Mouse (Mus musculus) ovary, postnatal 36 days (tissue): Measurements from ENCODE around the gene Tmem39a.

ENCODE experiments used
- DNase-seq: peaks from one replicate; pipeline ENCODE4 v3.0.0; 2022; ENCODE audit warnings: low spot score, mixed read lengths

The Tmem39a gene

DNA sequence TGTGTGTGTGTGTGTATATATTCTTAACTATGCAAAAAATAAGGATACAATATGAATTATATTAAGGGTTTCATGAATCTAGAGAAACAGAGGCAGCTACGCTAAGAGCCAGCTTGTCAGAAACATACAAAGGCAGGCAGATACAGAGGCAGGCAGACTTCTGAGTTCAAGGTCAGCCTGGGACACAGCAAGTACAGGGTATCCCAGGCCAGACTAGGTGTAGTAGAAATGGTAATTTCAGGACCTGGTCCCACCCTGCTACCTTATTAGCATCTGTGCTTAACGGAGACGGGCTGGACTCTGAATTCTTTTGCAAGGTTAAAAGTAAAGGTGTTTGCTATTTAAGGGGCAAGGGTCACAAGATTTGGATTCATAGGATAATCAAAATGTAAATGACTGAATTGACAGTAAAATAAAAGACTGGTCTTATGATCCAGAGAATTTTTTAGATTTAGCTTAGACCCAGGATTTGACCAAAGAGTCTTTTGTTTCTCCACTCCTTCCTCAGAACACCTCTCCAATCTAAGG is at the start of gene Tmem39a:
Tmem39a (plus strand) TSS at position 478 of the 528 bp plus-strand sequence.
- DNase-seq = no peak

DNA sequence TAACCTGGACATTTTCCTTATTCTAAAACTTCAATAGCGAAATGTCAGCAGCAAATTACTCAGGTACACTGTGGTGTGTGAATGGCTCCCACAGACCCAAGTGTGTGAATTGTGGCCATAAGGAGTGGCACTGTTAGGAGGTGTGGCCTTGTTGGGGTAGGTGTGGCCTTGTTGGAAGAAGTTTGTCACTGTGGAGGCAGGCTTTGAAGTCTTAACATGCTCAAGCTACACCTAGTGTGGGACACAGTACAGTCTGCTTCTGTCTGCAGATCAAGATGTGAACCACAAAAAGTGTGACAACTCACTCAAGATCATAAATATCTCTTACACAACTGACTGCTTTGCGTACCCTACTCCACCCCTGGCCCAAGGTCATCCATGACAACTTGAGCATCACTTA is 47.7 kb upstream of the Tmem39a start:
- DNase-seq = no peak

DNA sequence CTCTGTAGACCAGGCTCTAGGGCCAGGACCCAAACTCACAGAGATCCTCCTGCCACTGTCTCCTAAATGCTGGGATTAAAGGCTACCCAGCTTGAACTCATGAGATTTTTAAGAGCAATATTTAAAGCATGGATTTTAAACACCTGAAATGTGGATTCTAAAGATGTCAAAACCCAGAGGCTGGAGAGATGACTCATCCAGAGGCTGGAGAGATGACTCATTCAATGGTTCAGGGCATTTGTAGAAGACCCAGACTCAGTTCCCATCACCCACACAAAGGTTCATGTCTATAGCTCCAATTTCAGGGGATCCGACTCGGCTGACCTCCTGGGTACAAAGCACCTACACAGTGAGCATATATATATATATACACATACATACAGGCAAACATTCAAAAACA is 39.4 kb upstream of the Tmem39a start:
- no peak for DNase-seq

DNA sequence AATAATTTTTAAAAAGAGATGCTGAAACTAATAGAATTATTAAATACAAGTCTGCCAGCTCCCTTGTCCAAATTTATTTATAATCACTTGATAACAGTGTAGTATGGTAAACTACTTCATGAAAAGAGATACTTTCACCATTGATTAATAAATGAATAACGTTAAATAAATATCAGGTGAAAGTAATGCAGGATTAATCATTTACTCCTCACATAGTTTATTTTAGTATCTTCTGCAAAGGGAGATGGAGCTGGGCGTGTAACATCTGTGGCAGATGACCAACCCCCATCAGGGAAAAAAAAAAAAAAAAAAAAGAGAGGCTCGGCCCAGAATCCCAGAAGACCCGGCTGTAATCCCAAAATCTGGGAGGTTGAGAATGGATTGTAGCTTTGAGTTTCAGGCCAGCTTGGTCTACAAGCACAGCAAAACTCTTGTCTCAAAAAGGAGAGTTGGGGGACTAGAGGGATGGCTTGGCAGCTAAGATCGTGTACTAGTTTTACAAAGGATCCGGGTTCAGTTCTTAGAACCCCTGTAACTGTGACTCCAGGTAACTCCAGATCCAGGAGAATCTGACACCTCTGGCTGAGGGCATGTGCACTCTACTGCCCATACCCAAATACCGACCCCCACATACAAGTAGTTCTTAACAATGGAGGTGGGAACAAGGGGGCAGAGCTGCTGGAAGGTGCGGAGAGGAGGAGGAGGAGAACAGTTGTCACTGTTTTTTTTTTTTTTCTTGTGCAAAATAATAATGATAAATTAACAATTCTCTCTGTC is 37.1 kb upstream of the Tmem39a start:
- no peak for DNase-seq

DNA sequence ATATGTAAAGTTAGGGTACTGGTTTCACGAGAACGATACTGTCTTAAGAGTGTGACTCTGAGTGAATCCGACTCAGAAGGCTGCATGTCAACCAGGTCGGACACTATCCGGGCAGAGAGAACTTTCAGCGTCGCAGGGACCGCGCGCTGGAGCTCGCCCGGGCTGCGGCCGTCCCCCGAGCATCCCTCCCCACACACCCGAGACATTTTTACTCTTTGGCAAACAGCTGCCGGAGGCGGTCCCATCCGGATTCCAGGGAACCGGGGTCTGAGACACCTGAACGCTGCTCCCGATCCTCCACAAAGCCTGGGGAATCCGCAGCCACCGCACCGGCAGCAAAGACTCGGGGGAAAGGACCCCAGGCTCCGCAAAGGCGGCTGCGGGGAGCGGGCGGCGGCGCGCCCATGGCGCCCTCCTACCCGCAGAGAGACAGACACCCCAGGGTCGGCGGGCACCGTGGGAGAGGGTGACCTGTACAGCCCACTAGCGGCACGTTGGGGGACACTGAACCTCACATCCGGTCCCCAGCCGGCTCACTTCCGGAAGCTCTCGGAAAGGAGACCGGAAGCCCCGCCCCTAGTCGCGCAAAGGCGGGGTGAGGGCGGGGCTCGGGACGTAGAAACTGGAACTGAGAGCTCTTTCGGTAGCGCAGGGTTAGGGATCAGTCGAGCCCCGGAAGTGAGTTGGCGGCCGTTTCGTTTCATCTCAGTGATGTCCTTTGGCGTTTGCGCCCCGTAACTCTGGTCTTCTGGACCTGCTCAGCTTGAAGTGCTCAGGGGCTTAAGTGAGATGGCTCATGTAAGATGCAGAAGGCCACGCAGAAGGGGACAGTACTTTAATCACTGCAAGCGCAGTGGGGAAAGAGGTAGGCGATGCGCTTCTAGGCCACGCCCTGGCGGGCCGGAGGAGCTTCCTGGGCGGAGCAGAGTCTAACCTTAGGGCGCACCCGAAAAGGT is 36.1 kb upstream of the Tmem39a start, which contains the start of gene Timmdc1:
Timmdc1 (minus strand) TSS at position 535 of the 956 bp plus-strand sequence.
- DNase-seq = peak; percentile 95

DNA sequence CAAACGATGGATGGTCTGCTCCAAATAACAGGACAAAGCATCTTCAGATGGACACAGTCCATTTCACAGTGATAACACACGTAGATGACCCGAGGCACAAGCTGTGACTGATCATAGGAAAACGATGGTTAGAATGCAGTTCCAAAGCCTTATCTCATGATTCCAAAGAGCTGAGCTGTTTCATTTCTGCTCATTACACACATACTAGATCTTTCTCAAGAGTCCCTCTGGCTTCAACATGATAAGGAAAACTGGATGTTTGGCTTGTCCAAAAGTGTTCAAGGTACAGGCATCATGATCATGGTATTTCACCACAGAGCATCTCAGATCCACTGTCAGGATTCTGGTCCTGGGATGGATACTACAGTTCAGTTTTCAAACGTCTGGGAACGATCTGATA is 32.2 kb upstream of the Tmem39a start:
- DNase-seq = no peak

DNA sequence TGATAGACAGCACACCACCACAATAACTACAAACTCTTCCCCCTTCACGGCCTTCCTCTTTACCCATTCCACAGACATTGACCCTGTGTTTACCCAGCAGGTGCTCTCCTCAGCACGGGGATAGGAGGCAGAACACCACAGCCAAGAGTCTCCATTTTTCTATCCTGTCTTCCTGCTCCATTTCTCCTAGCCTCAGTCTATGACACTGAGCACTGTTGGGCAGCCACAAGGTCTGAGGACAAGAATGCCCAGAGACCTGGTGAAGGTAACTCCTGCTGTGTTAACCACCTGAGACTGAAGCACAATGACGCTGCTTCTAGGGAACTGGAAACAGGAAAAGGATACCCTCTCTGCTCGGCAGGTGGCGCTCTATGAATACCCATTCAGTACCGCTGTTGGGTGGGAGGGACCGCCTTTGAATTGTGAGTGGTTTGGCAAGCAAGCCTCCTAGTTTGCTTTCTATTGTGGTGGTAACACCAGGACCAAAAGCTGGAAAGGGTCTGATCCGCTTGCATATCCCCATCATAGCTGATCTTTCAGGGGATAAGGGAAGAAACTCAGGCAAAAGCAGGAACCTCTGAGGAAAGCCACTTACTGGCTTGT is 21.9 kb upstream of the Tmem39a start:
- peak; percentile 64 for DNase-seq

DNA sequence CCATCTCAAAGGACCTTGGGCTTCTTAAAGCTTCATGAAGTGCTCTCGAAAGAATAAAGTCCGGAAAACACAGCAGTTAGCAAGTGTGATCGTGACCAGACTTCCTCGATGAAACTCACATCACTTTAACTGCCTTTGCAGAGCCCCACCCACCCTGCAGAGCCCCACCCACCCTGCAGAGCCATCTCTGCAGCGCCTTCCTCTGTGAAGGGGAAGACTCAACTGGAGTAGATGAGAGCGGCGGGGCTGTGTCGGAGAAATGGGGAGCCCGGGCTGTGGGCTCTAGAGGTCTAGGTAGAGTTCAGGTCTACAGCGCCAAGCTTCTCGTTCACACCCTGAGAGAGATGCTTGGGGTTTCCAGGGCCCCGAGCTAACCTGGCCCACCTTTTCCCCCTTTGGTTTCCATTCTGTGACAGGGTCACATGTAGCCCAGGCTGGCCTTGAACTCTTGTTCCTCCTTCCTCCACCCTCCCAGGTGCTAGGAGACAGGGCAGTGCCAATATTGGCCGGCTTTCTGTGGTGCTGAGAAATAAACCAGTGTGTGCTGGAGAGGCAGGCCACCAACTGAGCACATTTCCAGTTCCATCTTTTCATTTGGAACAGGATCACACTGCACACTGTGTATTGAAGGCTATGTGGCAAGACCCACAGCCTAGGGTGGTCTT is 19.6 kb upstream of the Tmem39a start:
- DNase-seq = no peak

DNA sequence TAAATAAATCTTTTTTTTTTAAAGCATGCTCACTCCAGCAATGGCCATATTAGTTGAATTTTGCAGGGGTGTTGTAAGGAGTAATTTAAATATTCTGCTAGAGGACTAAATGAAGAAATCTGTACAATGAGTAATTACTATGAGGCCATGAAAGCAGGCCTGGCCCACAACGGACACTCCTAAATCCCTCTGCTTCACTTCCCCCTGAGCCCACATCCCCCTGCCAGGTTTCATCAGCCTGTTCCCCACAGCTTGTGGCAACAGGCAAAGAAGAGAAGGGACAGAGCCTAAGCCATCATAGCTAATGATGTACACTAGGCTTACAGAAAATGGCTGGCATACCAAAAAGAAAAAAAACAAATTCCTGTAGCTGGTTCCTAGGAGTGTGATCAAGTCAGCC is 10.5 kb upstream of the Tmem39a start:
- no peak for DNase-seq

DNA sequence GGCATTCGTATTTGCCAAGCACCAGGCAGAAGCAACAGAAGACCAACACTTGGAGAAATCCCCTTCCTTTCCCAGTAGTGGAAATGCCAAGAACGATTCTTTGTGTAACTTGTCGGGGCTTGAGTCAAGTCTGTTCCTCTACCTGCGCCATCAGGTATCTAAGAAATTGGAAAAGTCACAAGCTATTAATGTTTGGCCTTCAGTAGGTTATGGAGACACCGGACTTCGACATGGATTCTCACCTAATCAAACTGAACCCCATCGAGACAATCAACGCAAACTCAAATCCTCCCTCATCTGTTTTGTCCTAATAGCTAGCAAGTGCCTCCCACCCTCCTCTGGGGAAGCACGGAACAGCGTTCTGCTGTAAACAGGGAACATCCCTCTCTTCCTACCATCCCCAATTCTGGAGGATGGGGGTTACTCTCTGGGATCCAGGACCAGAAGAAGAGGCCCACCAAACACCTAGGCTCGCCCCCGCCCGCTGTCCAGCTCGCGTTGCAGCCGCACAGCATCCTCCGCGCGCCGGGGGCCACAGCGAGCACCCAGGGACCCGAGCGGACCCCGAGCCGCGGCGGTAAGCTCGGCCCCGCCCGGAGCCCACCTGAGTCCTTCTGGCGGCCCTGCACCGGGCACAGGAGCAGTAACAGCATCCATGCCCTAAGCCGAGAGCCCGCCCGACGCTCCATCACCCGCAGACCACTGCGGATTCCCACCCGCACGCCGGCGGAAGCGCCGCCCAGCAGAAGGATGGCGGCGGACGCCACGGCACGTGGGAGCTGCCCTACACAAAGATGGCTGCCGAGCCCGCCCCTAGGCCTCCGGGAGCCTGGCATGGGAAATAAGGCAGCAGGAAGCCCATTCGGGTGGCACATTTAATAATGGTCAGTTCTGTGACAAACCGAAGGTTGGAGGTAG is 8.8 kb upstream of the Tmem39a start, which contains the start of gene Poglut1:
Poglut1 (minus strand) TSS at position 780 of the 918 bp plus-strand sequence.
- peak; percentile 79 for DNase-seq

DNA sequence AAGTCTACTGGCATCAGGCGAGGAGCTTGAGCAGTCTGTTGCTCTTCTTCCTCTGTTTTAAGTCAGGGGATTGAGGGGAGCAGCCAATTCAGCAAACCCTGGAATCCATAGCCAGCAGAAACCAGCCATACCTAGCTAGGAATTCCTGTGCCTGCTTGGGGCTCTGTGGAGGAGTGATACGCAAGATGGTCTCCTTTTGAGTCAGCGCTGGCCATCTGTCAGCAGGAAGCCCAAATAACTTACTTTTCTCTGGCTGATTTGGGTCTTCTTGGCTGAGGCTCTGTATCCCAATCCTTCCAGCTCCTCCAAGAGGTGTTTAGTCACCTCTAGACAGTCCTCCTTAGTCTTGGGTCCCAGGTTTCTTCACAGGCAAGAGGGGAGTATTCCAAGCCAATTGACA is 2.5 kb upstream of the Tmem39a start:
- DNase-seq = no peak

DNA sequence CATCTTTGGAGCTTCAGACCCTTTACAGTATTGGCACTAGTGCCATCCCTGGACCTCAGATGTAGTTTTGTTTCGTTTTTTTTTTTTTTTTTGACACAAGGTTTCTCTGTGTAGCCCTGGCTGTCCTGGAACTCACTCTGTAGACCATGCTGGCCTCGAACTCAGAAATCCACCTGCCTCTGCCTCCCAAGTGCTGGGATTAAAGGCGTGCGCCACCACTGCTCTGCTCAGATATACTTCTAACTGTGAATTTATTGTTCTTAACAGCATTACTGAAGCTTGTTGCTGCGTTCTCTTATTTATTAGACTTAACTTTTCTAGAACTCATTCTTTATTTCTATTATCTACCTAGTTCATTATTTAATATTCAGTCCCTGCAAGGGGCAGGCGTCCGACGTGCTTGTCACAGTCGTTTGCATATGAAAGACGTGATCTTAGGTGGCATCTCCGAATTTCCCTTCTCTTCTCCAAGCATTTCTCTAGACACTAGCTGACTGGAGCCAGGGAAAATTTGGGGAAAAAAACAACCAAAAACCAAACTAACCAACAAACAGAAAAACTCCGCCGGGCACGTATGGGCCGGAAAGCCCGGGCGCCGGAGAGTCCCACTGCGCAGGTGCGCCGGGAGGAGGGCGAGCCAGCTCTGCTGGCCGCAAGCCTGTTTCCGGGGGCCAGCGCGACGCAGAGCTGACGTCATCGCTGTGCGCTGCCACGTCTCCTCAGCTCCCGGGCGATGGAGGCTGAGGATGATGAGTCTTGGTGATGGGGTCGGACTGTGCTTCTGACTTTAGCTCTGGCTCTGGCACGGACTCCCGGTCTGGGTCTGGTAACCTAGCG is 3.9 kb downstream of the Tmem39a start:
- DNase-seq = peak; percentile 95

DNA sequence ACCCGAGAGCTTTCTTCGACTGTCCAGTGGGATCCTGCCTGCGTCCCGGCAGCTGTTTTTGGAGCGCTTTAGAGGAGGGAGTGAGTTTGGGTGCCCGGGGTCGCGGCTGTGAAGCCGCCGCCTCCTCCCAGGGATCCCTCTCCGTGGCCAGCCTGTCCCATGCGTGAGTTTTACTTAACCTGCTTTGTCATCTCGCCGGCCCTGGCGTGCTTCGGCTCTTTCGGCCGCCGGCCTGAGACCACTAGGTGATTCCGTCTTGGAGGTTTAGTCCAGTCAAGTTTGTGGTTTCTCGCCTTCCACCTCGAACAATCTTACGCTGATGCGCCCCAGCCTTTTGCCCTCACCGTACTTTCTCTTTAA is 4.5 kb downstream of the Tmem39a start:
- DNase-seq = no peak

DNA sequence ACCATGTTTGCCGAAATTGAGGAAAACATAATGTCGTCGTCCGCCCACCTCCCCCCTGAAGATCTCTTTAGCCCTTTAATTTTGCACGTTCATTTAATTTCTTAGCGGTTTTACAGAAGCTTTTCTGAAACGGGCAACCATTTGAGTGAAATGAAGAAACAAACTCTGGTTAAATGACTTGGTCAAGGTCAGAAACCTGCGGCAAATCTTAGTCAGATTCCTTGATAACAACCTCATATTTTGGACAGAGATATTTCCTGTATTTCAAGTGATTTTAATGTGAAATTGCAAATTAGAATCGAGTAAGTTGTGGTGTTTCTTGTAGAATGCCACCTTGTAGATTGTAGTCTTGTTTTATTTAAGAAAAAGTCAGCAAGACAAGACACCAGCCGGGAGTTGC is 5.0 kb downstream of the Tmem39a start:
- no peak for DNase-seq

DNA sequence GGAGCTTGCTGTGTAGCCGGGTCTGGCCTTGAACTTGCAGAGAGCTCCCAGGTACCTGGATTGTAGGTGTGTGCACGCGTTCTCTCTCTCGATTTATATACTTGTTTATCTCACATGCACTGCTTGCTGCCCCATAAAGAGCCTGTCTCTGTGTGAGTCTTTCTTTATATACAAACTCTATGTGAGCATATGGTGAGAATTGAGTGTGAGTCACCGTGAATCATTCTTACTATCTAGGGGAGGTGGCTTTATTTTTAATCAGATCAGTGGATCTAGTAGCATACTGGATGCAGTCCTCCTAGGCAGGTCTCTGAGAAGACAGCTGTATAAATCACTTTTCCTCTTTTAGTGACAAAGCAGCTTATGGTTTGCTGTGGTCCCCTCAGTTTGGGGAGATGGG is 9.7 kb downstream of the Tmem39a start:
- DNase-seq = no peak

DNA sequence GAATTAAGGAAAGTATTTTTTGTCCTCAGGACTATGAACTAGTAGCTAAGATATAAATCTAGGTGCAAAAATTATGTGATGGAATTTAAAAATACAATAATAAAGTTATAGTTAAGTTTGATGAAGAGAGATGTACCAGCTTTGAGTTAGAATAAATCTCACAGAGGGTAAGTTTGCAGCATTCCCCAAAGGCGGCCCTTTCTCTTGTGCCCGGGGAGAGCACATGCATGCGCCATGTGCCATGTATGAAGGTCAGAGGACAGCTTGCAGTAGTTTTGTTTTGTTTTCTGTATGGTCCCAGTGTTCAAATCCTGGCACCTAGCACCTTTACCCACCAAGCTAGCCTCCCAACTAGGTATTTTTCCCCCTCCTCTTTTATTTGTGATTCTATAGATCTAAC is 13.0 kb downstream of the Tmem39a start:
- no peak for DNase-seq

DNA sequence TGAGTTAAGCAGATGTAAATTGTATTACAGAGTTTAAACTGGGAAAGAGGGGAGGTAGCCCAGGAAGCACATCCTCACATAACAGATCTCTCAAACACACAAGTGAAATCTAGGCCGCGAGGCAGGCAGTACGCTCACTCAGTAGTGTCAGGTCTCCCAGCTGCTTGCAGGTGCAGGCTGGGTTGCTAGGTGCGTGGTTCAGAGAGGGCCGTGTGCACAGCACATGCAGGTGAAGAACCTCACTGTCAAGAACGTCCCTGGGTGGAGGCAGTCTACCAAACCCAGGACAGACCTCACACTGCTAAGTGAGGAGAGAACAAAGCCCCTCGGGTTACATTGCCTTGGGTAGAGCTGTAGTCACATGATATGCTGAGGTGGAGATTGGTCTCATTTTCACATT is 26.3 kb downstream of the Tmem39a start:
- no peak for DNase-seq

DNA sequence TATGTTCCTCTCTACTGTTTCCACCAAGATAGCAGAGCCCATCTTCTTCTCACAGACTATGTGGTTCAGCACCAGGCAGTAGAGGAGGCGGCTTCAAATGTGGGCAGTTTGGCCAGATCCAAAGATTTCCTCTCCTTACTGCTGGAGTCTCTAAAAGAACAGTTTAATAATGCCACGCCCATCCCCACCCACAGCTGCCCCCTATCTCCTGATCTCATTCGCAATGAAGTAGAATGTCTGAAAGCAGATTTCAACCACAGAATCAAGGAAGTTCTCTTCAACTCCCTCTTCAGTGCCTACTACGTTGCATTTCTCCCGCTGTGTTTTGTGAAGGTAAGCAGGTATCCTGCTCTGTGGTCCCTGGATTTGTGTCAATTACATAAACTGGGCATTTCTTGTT is 26.7 kb downstream of the Tmem39a start:
- no peak for DNase-seq

DNA sequence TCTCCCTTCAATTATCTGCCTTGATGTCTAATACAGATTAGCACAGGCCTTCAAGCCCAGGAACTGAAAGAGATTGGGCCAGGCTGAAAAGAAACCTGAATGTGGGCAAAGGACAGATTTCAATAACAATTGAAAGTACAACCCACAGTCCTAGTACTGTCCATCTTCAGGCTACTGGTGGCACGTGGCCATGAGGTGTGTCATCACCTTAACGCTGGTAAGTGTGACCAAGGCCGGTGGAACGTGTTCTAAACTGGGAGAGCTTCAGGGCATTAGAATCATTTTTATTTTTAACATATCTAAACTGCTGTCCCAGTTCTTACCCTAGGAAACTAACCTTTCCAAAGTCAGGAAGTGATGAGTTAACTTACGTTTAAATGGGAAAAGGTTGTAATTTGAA is 28.7 kb downstream of the Tmem39a start:
- DNase-seq = no peak

DNA sequence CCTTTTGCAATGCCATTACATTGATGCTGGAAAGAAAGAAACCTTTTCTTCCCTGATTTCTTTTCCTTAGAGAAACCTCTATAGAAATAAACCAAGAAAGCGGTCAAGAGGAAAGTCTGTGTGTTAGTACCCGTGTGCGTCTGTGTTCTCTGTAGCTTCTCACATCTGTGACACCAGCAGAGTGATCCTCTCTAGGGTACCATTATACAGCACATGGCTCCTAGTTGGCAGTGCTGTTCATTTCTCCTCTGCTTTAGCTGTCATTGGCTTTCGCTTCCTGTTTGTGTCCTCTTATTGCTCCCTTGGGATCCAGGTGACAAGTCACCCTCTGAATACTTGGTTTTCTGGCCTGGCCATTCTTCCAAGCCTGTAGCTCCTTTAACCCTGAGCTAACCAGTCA is 29.1 kb downstream of the Tmem39a start:
- DNase-seq = no peak
